In genomic region chr6:30356680-30357079, GRCm38 (mm10) we compare ENCODE assay signal across 10 mouse cellular contexts. TPM values are rescaled to one million over a fixed set of nuclear protein-coding genes. Genes with fewer than 3 reads are reported as not detected.
DNase-seq lines count a peak whose midpoint lies in the region.
"Had no signal": no experiment of that assay in that cellular context is flagged by ENCODE, and none has a peak within 500 bp of the region (broad histone marks: within the 10 kb centered on the region; RNA-seq: fewer than 3 reads in every experiment).

No protein-coding gene starts in this region.

- intact Hi-C loops in gastrocnemius, postnatal 14 days (cut with DNase I; ENCODE audit: low total_unique reads): loop anchor here (10.0 kb wide), 2 partner anchors 52 to 142 kb away; partner anchors contain the start of gene Ube2h
- intact Hi-C loops in left cerebral cortex, postnatal 4 days (cut with DNase I): loop anchor here (10.0 kb wide), 1 partner anchor 112 kb away; no protein-coding TSS in a partner anchor

- peak; percentile 38 for DNase-seq in gastrocnemius, postnatal 14 days
- no peak for DNase-seq in gastrocnemius, postnatal 4 days (ENCODE audit: low spot score in 2 of 2)
- peak; percentile 54 for DNase-seq in 3T3-L1 (ENCODE audit: low read depth, low spot score)
- DNase-seq in adrenal gland, postnatal 14 days: peak; percentile 76
- DNase-seq in gastrocnemius, postnatal 25 days: peak; percentile 36
- no peak for DNase-seq in kidney, postnatal 10 days
- no peak for DNase-seq in left cerebral cortex, postnatal 4 days
- DNase-seq in B cell, adult 2 months: no peak
- DNase-seq: kidney, adult 11 months; midbrain, embryonic 14.5 days had no signal

RNA-seq across cellular contexts. Expression of gene Zc3hc1, which starts 34.1 kb away (rescaled TPM):
- total RNA-seq in gastrocnemius, postnatal 14 days (2021): 10 to 100 TPM; 12.3 to 15.7 TPM
- total RNA-seq in gastrocnemius, postnatal 4 days (2021): 10 to 100 TPM; 24.8 to 25.4 TPM
- 16.4 and 22.4 TPM in 2 replicates for total RNA-seq in adrenal gland, postnatal 14 days (2021)
- 10 to 100 TPM; 15.2 to 15.8 TPM for total RNA-seq in gastrocnemius, postnatal 25 days (2021)
- total RNA-seq in left cerebral cortex, postnatal 4 days (2021): 10 to 100 TPM; 38.1 to 39.7 TPM

RNA-seq across cellular contexts. Expression of gene Klhdc10, which starts 45.0 kb away (rescaled TPM):
- 10 to 100 TPM; 45.0 to 50.2 TPM for total RNA-seq in gastrocnemius, postnatal 14 days (2021)
- 10 to 100 TPM; 73.6 to 86.9 TPM for total RNA-seq in gastrocnemius, postnatal 4 days (2021)
- 72.4 and 72.6 TPM in 2 replicates for total RNA-seq in adrenal gland, postnatal 14 days (2021)
- 10 to 100 TPM; 44.3 to 46.2 TPM for total RNA-seq in gastrocnemius, postnatal 25 days (2021)
- 100 to 1,000 TPM; 154 to 156 TPM for total RNA-seq in left cerebral cortex, postnatal 4 days (2021)

RNA-seq across cellular contexts. Expression of gene Ube2h, which starts 52.3 kb away (rescaled TPM):
- 10 to 100 TPM; 55.3 to 58.6 TPM for total RNA-seq in gastrocnemius, postnatal 14 days (2021)
- 100 to 1,000 TPM in 1 of 2 experiments, 10 to 100 TPM in 1; 82.2 to 103 TPM for total RNA-seq in gastrocnemius, postnatal 4 days (2021)
- total RNA-seq in adrenal gland, postnatal 14 days (2021): 116 and 124 TPM in 2 replicates
- 10 to 100 TPM; 50.4 to 62.2 TPM for total RNA-seq in gastrocnemius, postnatal 25 days (2021)
- 10 to 100 TPM; 80.7 to 86.4 TPM for total RNA-seq in left cerebral cortex, postnatal 4 days (2021)

Comparison
In these comparisons a context has a peak if more than half of its experiments do, and no peak if none do; other contexts are left out.
1. DNase-seq: peak in gastrocnemius, postnatal 14 days (single experiment), 3T3-L1 (single experiment), adrenal gland, postnatal 14 days (single experiment) and gastrocnemius, postnatal 25 days (single experiment); none in gastrocnemius, postnatal 4 days (0 of 2), kidney, postnatal 10 days (single experiment), left cerebral cortex, postnatal 4 days (single experiment) and B cell, adult 2 months (0 of 2).